Mouse (Mus musculus): ENCODE data around the gene Map1s.

Gene Map1s

DNA sequence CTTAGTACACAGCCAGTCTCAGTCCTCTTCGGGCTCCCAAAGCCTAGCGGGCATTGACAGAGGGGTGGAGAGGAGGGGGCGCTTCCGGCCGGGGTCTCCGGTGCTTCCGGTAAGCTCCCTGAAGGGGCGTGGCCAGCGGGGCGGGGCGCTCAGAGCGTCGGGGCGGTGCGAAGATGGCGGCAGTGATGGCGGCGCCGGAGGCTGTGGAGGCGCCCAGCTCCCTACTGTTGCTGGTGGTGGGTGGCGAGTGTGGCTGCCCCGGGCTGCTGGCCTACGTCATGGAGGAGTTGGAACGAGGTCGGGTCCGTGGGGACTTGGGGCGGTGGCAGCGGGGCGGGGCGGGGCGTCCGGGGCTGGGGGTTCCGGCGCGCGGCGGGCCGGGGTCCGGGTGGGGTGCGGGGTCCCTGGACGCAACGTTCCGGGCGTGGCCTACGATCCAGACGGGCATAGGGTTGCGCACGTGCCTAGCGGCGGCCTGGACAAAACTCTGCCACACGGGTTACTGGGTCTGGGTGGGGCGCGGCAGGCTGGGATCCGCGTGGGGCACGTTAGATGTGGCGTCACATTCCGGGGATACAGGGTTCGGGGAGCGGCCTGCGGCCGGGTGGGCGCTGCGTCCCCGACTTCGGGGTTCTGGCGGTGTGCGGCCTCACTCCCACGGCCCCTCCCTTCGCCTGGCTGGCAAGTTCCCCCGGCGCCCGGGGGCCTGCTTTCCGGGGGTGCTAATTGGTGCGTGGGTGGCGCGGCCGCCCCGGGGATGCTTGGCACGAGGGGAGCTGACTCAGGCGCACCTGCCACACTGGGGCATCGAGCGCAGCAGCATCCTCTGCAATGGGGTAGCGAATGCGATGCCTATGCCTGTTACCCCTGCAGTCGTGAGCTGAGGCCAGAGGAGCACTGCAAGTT, at the start of gene Map1s:
Gene Map1s (plus strand): TSS at position 102 of the 906 bp plus-strand sequence.
- peak; percentile 85 to 88 for DNase-seq

DNA sequence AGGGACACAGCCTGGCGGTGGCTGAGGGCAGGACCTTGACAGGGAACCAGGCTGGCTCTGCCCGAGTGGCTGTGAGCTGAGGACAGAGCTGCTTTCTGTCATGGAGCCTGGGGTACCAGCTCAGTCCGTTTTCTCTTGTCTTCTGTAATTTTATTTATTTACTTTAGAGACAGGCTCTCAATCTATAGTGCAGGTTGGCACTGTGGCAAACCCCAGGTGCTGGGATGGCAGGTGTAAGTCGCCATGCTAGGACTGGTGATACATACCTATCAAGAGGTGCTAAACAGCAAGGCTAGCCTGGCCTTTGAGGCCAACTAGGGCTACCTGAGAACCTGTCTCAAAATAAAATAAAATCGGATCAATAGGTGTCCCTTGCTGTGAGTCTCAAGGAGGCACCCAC, 49.7 kb upstream of the Map1s start:
- DNase-seq: no peak

DNA sequence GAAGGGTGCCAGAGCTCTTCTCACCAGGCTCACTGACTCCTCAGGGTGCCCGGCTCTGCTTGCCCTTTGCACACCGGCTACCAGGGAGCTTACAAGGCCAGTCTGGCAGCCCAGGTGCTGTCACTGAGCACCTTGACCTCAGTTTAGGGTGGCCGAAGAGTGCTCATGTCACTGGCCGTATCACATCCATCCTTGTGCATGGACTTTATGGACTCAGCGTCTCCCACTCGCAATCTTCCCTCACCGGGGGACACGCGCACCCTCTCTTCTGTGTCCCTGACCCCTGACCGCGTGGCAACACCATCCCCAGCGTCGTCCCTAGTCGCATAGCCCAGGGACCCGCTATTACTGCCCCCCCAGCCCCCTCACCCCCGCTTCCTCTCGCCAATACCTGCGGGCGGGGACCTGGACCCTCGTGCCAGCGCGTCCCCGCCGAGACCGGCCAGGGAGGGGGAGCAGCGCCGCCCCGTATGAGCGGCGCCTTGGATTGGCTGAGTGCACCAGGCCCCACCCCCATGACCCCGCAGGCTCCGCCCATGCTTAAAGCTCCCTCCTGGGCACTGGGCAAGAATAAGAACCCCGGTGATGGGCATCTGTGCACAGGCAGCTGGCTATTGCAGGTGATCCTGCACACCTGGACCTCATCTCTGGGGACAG, 49.1 kb upstream of the Map1s start:
- peak; percentile 71 to 75 for DNase-seq

- no peak for DNase-seq
Observed at GRCm38 (mm10) chr8:70857516-70857915, 48.2 kb upstream of the Map1s start.

GRCm38 (mm10) chr8:70862824-70863641, 42.7 kb upstream of the Map1s start, which contains the start of gene Kcnn1:
Gene Kcnn1, minus strand, starts transcription at chr8:70863258.
- no peak for DNase-seq

DNA sequence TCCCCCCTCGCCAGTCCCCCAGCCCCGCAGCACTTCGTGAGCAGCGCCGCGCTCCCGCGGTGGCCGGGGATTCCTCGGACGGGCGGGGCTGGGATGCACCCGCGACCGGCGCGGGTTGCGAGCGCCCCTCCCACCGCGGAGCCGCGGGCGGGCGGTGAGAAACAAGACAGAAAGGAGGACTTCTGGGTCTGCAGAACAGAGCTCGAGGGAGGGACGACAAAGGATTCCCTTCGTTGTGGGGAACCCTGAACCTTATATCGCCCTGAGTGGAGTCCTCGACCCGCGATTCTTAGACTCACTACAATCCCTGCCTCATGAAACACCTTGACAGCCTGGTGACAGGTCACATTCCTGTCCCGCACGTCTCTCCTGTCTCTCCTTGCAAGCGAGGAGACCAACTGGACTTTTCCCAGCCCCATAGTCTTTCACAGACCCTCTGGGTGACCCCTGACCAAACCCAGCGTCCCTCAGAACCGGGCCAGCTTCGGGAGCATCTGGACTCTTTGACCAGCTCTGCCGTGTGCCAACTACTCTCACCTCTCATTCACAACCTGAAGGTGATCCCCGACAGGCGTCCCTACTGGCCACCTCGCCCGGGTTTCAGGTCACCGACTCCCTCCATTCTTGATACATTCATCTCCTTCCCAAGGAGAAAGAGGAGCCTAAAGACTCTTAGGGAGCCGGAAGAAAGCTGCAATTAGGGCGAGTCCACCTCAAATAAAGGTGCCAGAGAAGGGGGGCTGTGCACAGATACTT, 41.6 kb upstream of the Map1s start:
- peak in 1 of 2 experiments; percentile 37 for DNase-seq

GRCm38 (mm10) chr8:70864712-70865221, 41.0 kb upstream of the Map1s start:
- peak in 1 of 2 experiments; percentile 33 for DNase-seq

GRCm38 (mm10) chr8:70865350-70866000, 40.3 kb upstream of the Map1s start:
- DNase-seq: peak; percentile 99

DNA sequence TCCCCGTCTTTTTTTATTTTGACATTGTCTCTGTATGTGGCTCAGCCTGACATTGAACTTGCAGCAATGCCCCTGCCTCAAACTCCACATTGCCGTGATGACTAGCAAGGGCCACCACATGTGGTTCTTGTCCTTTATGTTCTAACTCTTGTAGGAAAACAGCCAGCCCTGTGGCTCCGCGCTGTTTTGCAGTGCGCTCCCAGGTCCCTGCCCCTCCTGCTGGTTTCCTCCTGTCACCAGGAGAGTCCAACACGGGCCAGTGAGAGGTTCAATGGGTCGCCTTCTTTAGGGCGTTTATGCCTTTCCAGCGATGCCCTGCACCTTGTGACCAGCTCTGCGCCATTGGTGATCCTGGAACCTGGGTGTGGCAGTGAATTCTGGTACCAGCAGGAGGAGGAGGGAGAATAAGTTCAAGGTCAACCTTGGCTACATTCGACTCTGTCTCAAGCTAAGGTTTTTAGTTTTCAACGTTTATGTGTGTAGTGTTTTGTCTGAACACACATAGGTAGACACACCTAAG, 39.7 kb upstream of the Map1s start:
- DNase-seq: no peak

DNA sequence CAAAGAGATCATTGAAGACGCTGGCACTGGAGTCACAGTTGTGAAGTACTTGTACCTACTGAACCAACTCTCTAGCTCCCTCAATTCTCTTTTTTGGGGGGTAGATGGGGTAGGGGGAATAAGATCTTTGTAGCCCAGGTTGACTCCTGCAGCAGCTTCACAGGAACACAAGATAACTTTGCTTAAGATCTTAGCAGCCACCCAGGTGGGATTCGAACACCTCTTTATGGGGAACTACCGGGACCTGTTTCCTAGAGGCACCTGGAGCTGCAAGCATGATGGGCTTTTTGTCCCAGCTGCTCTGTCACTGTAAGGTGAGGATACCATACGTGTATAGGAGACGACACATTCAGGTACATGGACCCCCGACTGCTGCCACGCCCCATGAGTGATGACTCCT, 39.2 kb upstream of the Map1s start:
- no peak for DNase-seq

- peak; percentile 75 to 76 for DNase-seq
Observed at GRCm38 (mm10) chr8:70868559-70869198, 37.1 kb upstream of the Map1s start.

DNA sequence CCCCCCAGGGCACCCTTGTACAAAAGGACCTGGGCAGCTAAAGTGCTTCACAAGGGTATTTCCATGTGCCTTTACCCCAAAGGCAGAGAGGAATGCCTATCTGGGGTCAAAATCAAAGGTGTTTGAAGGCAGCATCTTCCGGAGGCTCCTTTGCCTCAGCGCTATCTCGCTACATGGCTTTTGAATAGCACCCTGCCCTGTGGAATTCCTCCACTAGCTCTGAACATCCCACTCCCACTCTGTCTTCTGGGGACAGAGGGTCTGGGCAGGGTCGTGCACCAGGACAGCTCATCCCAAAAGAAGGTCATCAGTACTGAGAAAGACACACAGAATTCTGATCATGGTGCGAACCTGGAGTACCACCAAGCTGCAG, 36.5 kb upstream of the Map1s start:
- no peak for DNase-seq

GRCm38 (mm10) chr8:70869601-70870041, 36.1 kb upstream of the Map1s start:
- DNase-seq: peak; percentile 84 to 88

GRCm38 (mm10) chr8:70871195-70871807, 34.4 kb upstream of the Map1s start:
- DNase-seq: no peak

DNA sequence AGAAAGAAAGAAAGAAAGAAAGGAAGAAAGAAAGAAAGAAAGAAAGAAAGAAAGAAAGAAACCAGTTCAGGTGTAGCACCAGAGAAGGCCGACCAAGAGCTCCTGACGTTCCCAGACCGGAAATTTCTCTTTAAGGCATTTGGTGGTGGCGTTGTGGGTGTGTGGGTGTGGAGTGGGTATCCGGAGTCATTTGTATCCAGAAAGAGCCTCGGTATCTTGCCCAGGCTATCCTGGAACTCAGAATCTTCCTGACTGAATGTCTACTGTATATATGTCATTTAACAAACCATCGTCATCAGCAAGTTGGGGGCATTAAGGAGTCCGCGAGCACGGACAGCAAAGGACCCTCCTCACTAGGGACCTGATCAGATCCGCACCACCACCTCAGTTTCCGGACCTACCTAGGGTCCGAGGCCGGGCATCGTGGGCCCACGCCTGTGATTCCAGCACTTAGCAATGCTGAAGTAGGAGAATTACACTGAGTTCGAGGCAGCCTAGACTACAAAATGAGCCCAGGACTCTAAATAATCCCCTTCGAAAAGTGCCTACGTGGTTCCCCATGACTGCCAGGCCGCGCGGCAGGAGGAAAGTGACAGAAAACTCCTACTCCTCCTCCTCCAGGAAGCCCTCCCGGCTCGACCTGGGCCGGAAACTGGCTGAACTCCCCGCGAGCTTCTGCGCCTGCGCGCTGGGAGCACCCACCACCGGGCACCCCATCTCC, 32.9 kb upstream of the Map1s start:
- no peak for DNase-seq

DNA sequence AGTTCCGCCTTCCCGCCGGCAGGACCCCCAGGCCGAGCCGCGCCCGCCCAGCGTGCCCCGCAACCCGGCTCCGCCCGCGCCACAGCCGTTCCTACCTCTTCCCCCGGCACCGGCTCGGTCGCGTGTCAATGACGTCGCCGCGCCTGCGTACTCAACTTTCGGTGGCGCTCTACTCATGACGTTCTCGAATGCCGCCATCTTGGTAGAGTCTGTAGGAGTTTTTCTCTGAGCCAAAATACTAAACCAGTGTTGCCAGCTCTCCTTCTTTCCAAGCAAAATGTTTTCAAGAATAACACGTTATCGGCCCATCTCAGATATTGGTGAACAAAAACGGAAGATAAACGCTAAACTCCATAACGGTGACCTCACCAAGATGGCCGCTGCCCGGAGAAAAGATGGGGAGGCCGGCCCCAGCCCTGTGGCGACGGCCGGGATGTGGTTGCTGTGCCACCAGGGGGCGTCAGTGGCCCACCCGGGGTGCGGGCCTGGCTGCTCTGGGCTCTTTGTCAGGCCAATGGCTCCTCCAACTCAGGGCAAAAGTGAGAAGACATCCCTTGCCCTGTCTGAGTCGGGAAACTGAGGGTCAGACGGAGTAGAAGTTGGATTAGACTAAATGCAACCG, 32.3 kb upstream of the Map1s start, which contains the start of gene Ccdc124:
Gene Ccdc124 (minus strand): TSS at position 572 of the 622 bp plus-strand sequence.
- DNase-seq: peak; percentile 96

DNA sequence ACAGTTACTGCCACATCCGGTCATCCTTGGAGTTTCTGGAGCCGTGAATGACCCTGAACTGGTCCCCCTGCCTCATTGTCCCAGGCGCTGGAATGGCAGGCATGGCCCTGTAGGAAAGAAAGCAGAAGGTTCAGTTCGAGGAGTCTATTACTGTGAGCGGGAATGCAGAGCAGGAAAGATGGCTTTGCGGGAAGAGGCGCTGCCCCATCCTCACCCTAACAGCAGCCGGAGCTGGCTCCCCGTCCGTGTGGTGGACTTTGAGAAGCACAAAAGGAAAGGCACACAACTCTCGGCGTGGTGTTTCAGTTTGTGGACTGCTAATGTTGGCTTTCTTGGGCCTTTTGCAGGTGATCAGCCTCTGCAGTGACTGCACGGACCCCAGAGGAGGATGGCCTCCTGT, 31.3 kb upstream of the Map1s start:
- no peak for DNase-seq

- no peak for DNase-seq
Observed at GRCm38 (mm10) chr8:70876382-70876781, 29.4 kb upstream of the Map1s start.

DNA sequence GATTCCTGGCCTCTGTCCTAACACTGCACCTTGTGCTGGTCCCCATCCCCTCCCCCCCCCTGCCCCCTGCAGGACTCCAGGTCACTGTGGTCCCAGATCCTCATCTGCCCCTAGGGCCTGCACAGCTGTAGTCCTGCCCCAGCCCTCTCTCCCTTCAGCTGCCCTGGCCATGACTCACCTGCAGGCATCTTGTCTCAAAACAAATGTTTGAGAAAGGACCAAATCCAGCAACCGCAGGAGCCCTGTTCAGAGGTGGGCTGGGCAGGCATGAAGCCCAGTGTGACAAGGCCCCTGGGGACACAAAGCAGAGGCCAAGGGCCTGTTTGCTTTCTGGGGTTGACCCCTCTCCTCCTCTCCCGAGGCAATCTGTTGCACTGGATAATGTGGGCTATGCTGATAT, 27.6 kb upstream of the Map1s start:
- no peak for DNase-seq

Measured in lung, postnatal 4 days (tissue).